Mouse (Mus musculus): Measurements from ENCODE around the gene Sult4a1. TPM values are rescaled to one million over a fixed set of nuclear protein-coding genes. Genes with fewer than 3 reads are reported as not detected.
A peak's percentile ranks its signal among the peaks of the same experiment; 100 is the strongest.
"Not testable (repeated sequence)": the region's sequence is repeated elsewhere in the genome, so short reads cannot be mapped to it uniquely, and the experiment has no call there.

Sult4a1 gene
- polyA plus RNA-seq, 1 experiment from 2014 or later = 0.98 TPM

- Histone ChIP-seq H3K27me3 (ENCODE audit: control insufficient read depth, insufficient read depth, low read depth, low read length) (no peaks in the 10 kb centered on the region), H3K9me3 (ENCODE audit: control insufficient read depth, low read length) (no peaks in the 10 kb centered on the region), H3K4me3 (ENCODE audit: low read length) (no peak overlapping the region), H3K9ac (ENCODE audit: low read length) (no peak overlapping the region), H3K27ac (ENCODE audit: low read length) (no peak overlapping the region), H3K36me3 (ENCODE audit: control insufficient read depth, insufficient read depth, low read length) (no peaks in the 10 kb centered on the region), H3K4me2 (ENCODE audit: low read depth, low read length) (no peak overlapping the region), H3K4me1 (replicated peaks; ENCODE audit: control insufficient read depth, insufficient read depth, low read length) (no peaks in the 10 kb centered on the region)
- no peak for ATAC-seq (ENCODE audit: low read depth)
- 61% methylated on average over 6 of the region's 6 CpGs for WGBS
Measured at GRCm38 (mm10) chr15:84113873-84114272, 8.3 kb upstream of the Sult4a1 start.

DNA sequence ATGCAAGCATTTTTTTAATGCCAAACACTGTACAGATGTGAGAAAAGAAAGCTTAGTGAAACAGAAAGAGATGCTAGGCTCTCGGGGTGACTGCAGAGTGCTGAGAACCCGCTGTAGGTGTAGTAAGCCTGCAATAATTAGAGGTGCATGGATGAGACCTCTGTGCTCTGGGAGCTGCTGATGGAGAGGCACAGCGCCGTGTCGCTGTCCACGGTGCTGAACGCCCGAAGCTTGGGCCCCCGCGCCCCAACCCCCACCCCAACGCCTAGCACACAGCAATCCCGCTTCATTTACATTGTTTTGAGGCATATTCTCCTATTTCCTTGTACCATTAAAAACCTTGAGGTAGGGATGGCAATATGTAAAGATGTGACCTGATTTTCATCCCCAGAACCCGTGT is 3.3 kb upstream of the Sult4a1 start:
- 3% methylated on average over 13 of the region's 13 CpGs for WGBS
- ATAC-seq (ENCODE audit: low read depth) = no peak

GRCm38 (mm10) chr15:84105924-84106500 is 458 bp upstream of the Sult4a1 start:
- no peaks in the 10 kb centered on the region for H3K36me3 ChIP-seq (ENCODE audit: control insufficient read depth, insufficient read depth, low read length)
- H3K9me3 ChIP-seq (ENCODE audit: control insufficient read depth, low read length) = no peaks in the 10 kb centered on the region
- peaks cover 28% of the 10 kb centered on the region for H3K27me3 ChIP-seq (ENCODE audit: control insufficient read depth, insufficient read depth, low read depth, low read length)
- H3K4me1 ChIP-seq (replicated peaks; ENCODE audit: control insufficient read depth, insufficient read depth, low read length) = peaks cover 7% of the 10 kb centered on the region; the same call in 1 of the 2 replicates
- no peak overlapping the region for H3K9ac ChIP-seq (ENCODE audit: low read length)
- 5% methylated on average over 12 of the region's 12 CpGs for WGBS
- H3K4me3 ChIP-seq (ENCODE audit: low read length) = peak overlapping the region; percentile 55
- H3K27ac ChIP-seq (ENCODE audit: low read length) = no peak overlapping the region
- H3K4me2 ChIP-seq (ENCODE audit: low read depth, low read length) = peak overlapping the region; percentile 87; the same call in 1 of the 2 replicates
- ATAC-seq (ENCODE audit: low read depth) = no peak

More for the DNA sequence above, 3.3 kb upstream of the Sult4a1 start:
- Histone ChIP-seq H3K4me2 (ENCODE audit: low read depth, low read length) (no peak overlapping the region), H3K9ac (ENCODE audit: low read length) (no peak overlapping the region), H3K4me1 (replicated peaks; ENCODE audit: control insufficient read depth, insufficient read depth, low read length) (peaks cover 7% of the 10 kb centered on the region; the same call in 1 of the 2 replicates), H3K27me3 (ENCODE audit: control insufficient read depth, insufficient read depth, low read depth, low read length) (peaks cover 28% of the 10 kb centered on the region), H3K4me3 (ENCODE audit: low read length) (no peak overlapping the region), H3K9me3 (ENCODE audit: control insufficient read depth, low read length) (no peaks in the 10 kb centered on the region), H3K36me3 (ENCODE audit: control insufficient read depth, insufficient read depth, low read length) (no peaks in the 10 kb centered on the region), H3K27ac (ENCODE audit: low read length) (no peak overlapping the region)

GRCm38 (mm10) chr15:84104626-84105025 is 928 bp downstream of the Sult4a1 start:
- Histone ChIP-seq H3K9ac (ENCODE audit: low read length) (no peak overlapping the region), H3K27ac (ENCODE audit: low read length) (no peak overlapping the region), H3K4me1 (replicated peaks; ENCODE audit: control insufficient read depth, insufficient read depth, low read length) (peaks cover 7% of the 10 kb centered on the region; the same call in 1 of the 2 replicates), H3K27me3 (ENCODE audit: control insufficient read depth, insufficient read depth, low read depth, low read length) (peaks cover 28% of the 10 kb centered on the region), H3K4me2 (ENCODE audit: low read depth, low read length) (no peak overlapping the region), H3K4me3 (ENCODE audit: low read length) (no peak overlapping the region), H3K9me3 (ENCODE audit: control insufficient read depth, low read length) (no peaks in the 10 kb centered on the region), H3K36me3 (ENCODE audit: control insufficient read depth, insufficient read depth, low read length) (no peaks in the 10 kb centered on the region)
- 74% methylated on average over 7 of the region's 7 CpGs for WGBS
- no peak for ATAC-seq (ENCODE audit: low read depth)

- H3K36me3 ChIP-seq (ENCODE audit: control insufficient read depth, insufficient read depth, low read length); H3K27ac ChIP-seq (ENCODE audit: low read length); H3K9ac ChIP-seq (ENCODE audit: low read length); H3K9me3 ChIP-seq (ENCODE audit: control insufficient read depth, low read length); H3K27me3 ChIP-seq (ENCODE audit: control insufficient read depth, insufficient read depth, low read depth, low read length); H3K4me1 ChIP-seq (replicated peaks; ENCODE audit: control insufficient read depth, insufficient read depth, low read length); H3K4me3 ChIP-seq (ENCODE audit: low read length); H3K4me2 ChIP-seq (ENCODE audit: low read depth, low read length); ATAC-seq (ENCODE audit: low read depth): not testable (repeated sequence)
- WGBS = 81% methylated on average over 15 of the region's 15 CpGs
Measured at GRCm38 (mm10) chr15:84097536-84097935, 8.0 kb downstream of the Sult4a1 start.

GRCm38 (mm10) chr15:84096051-84096450 is 9.5 kb downstream of the Sult4a1 start:
- ATAC-seq (ENCODE audit: low read depth) = no peak
- 70% methylated on average over 8 of the region's 8 CpGs for whole genome bisulfite sequencing
- H3K27ac ChIP-seq (ENCODE audit: low read length) = no peak overlapping the region
- H3K4me3 ChIP-seq (ENCODE audit: low read length) = no peak overlapping the region
- H3K9me3 ChIP-seq (ENCODE audit: control insufficient read depth, low read length) = no peaks in the 10 kb centered on the region
- no peak overlapping the region for H3K9ac ChIP-seq (ENCODE audit: low read length)
- no peak overlapping the region for H3K4me2 ChIP-seq (ENCODE audit: low read depth, low read length)
- no peaks in the 10 kb centered on the region for H3K4me1 ChIP-seq (replicated peaks; ENCODE audit: control insufficient read depth, insufficient read depth, low read length)
- no peaks in the 10 kb centered on the region for H3K36me3 ChIP-seq (ENCODE audit: control insufficient read depth, insufficient read depth, low read length)
- H3K27me3 ChIP-seq (ENCODE audit: control insufficient read depth, insufficient read depth, low read depth, low read length) = no peaks in the 10 kb centered on the region

- no peak overlapping the region for H3K4me2 ChIP-seq (ENCODE audit: low read depth, low read length)
- no peak for ATAC-seq (ENCODE audit: low read depth)
- H3K4me1 ChIP-seq (replicated peaks; ENCODE audit: control insufficient read depth, insufficient read depth, low read length) = no peaks in the 10 kb centered on the region
- no peaks in the 10 kb centered on the region for H3K9me3 ChIP-seq (ENCODE audit: control insufficient read depth, low read length)
- 57% methylated on average over 7 of the region's 7 CpGs for WGBS
- H3K4me3 ChIP-seq (ENCODE audit: low read length) = no peak overlapping the region
- H3K27ac ChIP-seq (ENCODE audit: low read length) = no peak overlapping the region
- no peaks in the 10 kb centered on the region for H3K27me3 ChIP-seq (ENCODE audit: control insufficient read depth, insufficient read depth, low read depth, low read length)
- H3K36me3 ChIP-seq (ENCODE audit: control insufficient read depth, insufficient read depth, low read length) = no peaks in the 10 kb centered on the region
- H3K9ac ChIP-seq (ENCODE audit: low read length) = no peak overlapping the region
Measured at GRCm38 (mm10) chr15:84094921-84095320, 10.6 kb downstream of the Sult4a1 start.

- ATAC-seq (ENCODE audit: low read depth) = no peak
- Histone ChIP-seq H3K4me3 (ENCODE audit: low read length) (no peak overlapping the region), H3K4me1 (replicated peaks; ENCODE audit: control insufficient read depth, insufficient read depth, low read length) (no peaks in the 10 kb centered on the region), H3K27me3 (ENCODE audit: control insufficient read depth, insufficient read depth, low read depth, low read length) (no peaks in the 10 kb centered on the region), H3K4me2 (ENCODE audit: low read depth, low read length) (no peak overlapping the region), H3K36me3 (ENCODE audit: control insufficient read depth, insufficient read depth, low read length) (no peaks in the 10 kb centered on the region), H3K9me3 (ENCODE audit: control insufficient read depth, low read length) (no peaks in the 10 kb centered on the region), H3K27ac (ENCODE audit: low read length) (no peak overlapping the region), H3K9ac (ENCODE audit: low read length) (no peak overlapping the region)
- 36% methylated on average over 9 of the region's 9 CpGs for WGBS
Measured at GRCm38 (mm10) chr15:84086775-84087174, 18.8 kb downstream of the Sult4a1 start.

DNA sequence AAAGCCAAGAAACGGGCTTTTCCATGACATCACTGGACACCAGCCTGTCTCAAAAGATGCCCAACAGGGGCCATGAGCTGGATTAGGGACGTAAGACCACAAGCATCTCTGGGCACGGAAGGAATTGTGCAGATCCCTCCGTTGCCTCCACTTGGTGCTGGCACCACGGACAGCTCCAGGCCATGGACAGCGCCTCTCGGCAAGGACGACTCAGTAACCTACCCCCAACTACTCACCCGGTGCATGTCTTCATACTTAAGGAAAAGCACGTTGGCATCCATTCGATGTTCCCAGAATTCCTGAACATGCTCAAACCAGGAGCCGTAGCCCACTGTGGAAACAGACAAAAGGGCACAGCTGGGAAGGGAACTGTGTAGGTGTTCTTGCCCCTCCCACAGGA is 19.2 kb downstream of the Sult4a1 start:
- H3K4me1 ChIP-seq (replicated peaks; ENCODE audit: control insufficient read depth, insufficient read depth, low read length) = no peaks in the 10 kb centered on the region
- H3K27me3 ChIP-seq (ENCODE audit: control insufficient read depth, insufficient read depth, low read depth, low read length) = no peaks in the 10 kb centered on the region
- 24% methylated on average over 12 of the region's 12 CpGs for WGBS
- H3K4me2 ChIP-seq (ENCODE audit: low read depth, low read length) = no peak overlapping the region
- no peaks in the 10 kb centered on the region for H3K9me3 ChIP-seq (ENCODE audit: control insufficient read depth, low read length)
- no peak overlapping the region for H3K4me3 ChIP-seq (ENCODE audit: low read length)
- no peak overlapping the region for H3K9ac ChIP-seq (ENCODE audit: low read length)
- no peak for ATAC-seq (ENCODE audit: low read depth)
- no peaks in the 10 kb centered on the region for H3K36me3 ChIP-seq (ENCODE audit: control insufficient read depth, insufficient read depth, low read length)
- no peak overlapping the region for H3K27ac ChIP-seq (ENCODE audit: low read length)

GRCm38 (mm10) chr15:84080069-84080468 is 25.5 kb downstream of the Sult4a1 start:
- Histone ChIP-seq H3K4me3 (ENCODE audit: low read length) (no peak overlapping the region), H3K4me2 (ENCODE audit: low read depth, low read length) (no peak overlapping the region), H3K4me1 (replicated peaks; ENCODE audit: control insufficient read depth, insufficient read depth, low read length) (peaks cover 2% of the 10 kb centered on the region; the same call in 1 of the 2 replicates), H3K27me3 (ENCODE audit: control insufficient read depth, insufficient read depth, low read depth, low read length) (peaks cover 2% of the 10 kb centered on the region; the same call in 1 of the 2 replicates), H3K27ac (ENCODE audit: low read length) (no peak overlapping the region), H3K9me3 (ENCODE audit: control insufficient read depth, low read length) (no peaks in the 10 kb centered on the region), H3K9ac (ENCODE audit: low read length) (no peak overlapping the region), H3K36me3 (ENCODE audit: control insufficient read depth, insufficient read depth, low read length) (no peaks in the 10 kb centered on the region)
- WGBS = 40% methylated on average over 7 of the region's 7 CpGs
- ATAC-seq (ENCODE audit: low read depth) = peak; percentile 79

Data from lung, embryonic 16.5 days (tissue).